Mouse (Mus musculus): Measurements from ENCODE around the gene Zfp248. TPM values are rescaled to one million over a fixed set of nuclear protein-coding genes. Genes with fewer than 3 reads are reported as not detected.
A peak's percentile ranks its signal among the peaks of the same experiment; 100 is the strongest.

Gene Zfp248
- 9.0 and 10.3 TPM in 2 replicates for polyA plus RNA-seq (2016; fragmentation: Nextera tagmentation; extraction: Ambion mirVana)

GRCm38 (mm10) chr6:118455042-118455631 is at the start of gene Zfp248:
Zfp248 (minus strand) TSS chr6:118455528.
- Histone ChIP-seq H3K9me3 (no peaks in the 10 kb centered on the region), H3K27ac (peak within 1 kb of the TSS; percentile 96), H3K36me3 (replicated peaks) (peaks cover 16% of the 10 kb centered on the region), H3K4me3 (peak within 1 kb of the TSS; percentile 82), H3K4me1 (peaks cover 20% of the 10 kb centered on the region), H3K27me3 (ENCODE audit: poor library complexity, severe bottlenecking) (peaks cover 11% of the 10 kb centered on the region)
- under 1% methylated on average over 43 of the region's 43 CpGs for WGBS
- DNase-seq (ENCODE audit: extremely low spot score, low spot score): peak; percentile 88

GRCm38 (mm10) chr6:118499010-118499409 is 43.7 kb upstream of the Zfp248 start:
- no peaks in the 10 kb centered on the region for H3K9me3 ChIP-seq
- no peaks in the 10 kb centered on the region for H3K27me3 ChIP-seq (ENCODE audit: poor library complexity, severe bottlenecking)
- no peak overlapping the region for H3K27ac ChIP-seq
- H3K4me1 ChIP-seq: no peaks in the 10 kb centered on the region
- H3K36me3 ChIP-seq (replicated peaks): peaks cover 45% of the 10 kb centered on the region
- no peak overlapping the region for H3K4me3 ChIP-seq
- 92% methylated on average over 7 of the region's 7 CpGs for WGBS
- no peak for DNase-seq (ENCODE audit: extremely low spot score, low spot score)

GRCm38 (mm10) chr6:118482125-118482524 is 26.8 kb upstream of the Zfp248 start:
- Histone ChIP-seq H3K36me3 (replicated peaks) (no peaks in the 10 kb centered on the region; the same call in 1 of the 2 replicates), H3K27ac (no peak overlapping the region), H3K4me3 (no peak overlapping the region), H3K27me3 (ENCODE audit: poor library complexity, severe bottlenecking) (peaks cover 76% of the 10 kb centered on the region), H3K4me1 (peaks cover 28% of the 10 kb centered on the region), H3K9me3 (no peaks in the 10 kb centered on the region)
- WGBS: 92% methylated on average over 1 of the region's 1 CpGs
- no peak for DNase-seq (ENCODE audit: extremely low spot score, low spot score)

- DNase-seq (ENCODE audit: extremely low spot score, low spot score): peak; percentile 77
- Histone ChIP-seq H3K4me3 (peak within 1 kb of the TSS; percentile 64), H3K9me3 (no peaks in the 10 kb centered on the region), H3K36me3 (replicated peaks) (no peaks in the 10 kb centered on the region; the same call in 1 of the 2 replicates), H3K4me1 (peaks cover 32% of the 10 kb centered on the region), H3K27ac (peak within 1 kb of the TSS; percentile 88), H3K27me3 (ENCODE audit: poor library complexity, severe bottlenecking) (peaks cover 97% of the 10 kb centered on the region)
- under 1% methylated on average over 41 of the region's 57 CpGs for WGBS
These were observed 23.8 kb upstream of the Zfp248 start, which contains the start of gene Zfp9 for GRCm38 (mm10) chr6:118478957-118479708. Zfp9 (minus strand) TSS chr6:118479320.

GRCm38 (mm10) chr6:118477875-118478785 is 22.8 kb upstream of the Zfp248 start:
- H3K9me3 ChIP-seq: no peaks in the 10 kb centered on the region
- peak overlapping the region; percentile 64 for H3K4me3 ChIP-seq
- no peaks in the 10 kb centered on the region; the same call in 1 of the 2 replicates for H3K36me3 ChIP-seq (replicated peaks)
- H3K4me1 ChIP-seq: peaks cover 32% of the 10 kb centered on the region
- H3K27me3 ChIP-seq (ENCODE audit: poor library complexity, severe bottlenecking): peaks cover 97% of the 10 kb centered on the region
- peak; percentile 26 for DNase-seq (ENCODE audit: extremely low spot score, low spot score)
- WGBS: 20% methylated on average over 10 of the region's 10 CpGs
- H3K27ac ChIP-seq: peak overlapping the region; percentile 88

- peaks cover 30% of the 10 kb centered on the region for H3K27me3 ChIP-seq (ENCODE audit: poor library complexity, severe bottlenecking)
- H3K9me3 ChIP-seq: no peaks in the 10 kb centered on the region
- no peak overlapping the region for H3K27ac ChIP-seq
- no peak overlapping the region for H3K4me3 ChIP-seq
- WGBS: 83% methylated on average over 15 of the region's 15 CpGs
- no peak for DNase-seq (ENCODE audit: extremely low spot score, low spot score)
- H3K36me3 ChIP-seq (replicated peaks): peaks cover 17% of the 10 kb centered on the region
- no peaks in the 10 kb centered on the region for H3K4me1 ChIP-seq
These were observed 6.9 kb upstream of the Zfp248 start for GRCm38 (mm10) chr6:118462069-118462705.

- DNase-seq (ENCODE audit: extremely low spot score, low spot score): no peak
- Histone ChIP-seq H3K4me1 (peaks cover 20% of the 10 kb centered on the region), H3K36me3 (replicated peaks) (peaks cover 2% of the 10 kb centered on the region), H3K27me3 (ENCODE audit: poor library complexity, severe bottlenecking) (peaks cover 16% of the 10 kb centered on the region), H3K27ac (no peak overlapping the region), H3K4me3 (no peak overlapping the region), H3K9me3 (no peaks in the 10 kb centered on the region)
- 92% methylated on average over 1 of the region's 1 CpGs for WGBS
These were observed 2.4 kb upstream of the Zfp248 start for GRCm38 (mm10) chr6:118457726-118458125.

- no peaks in the 10 kb centered on the region for H3K9me3 ChIP-seq
- peaks cover 11% of the 10 kb centered on the region for H3K27me3 ChIP-seq (ENCODE audit: poor library complexity, severe bottlenecking)
- peaks cover 16% of the 10 kb centered on the region for H3K36me3 ChIP-seq (replicated peaks)
- DNase-seq (ENCODE audit: extremely low spot score, low spot score): no peak
- peak overlapping the region; percentile 96 for H3K27ac ChIP-seq
- WGBS: 50% methylated on average over 8 of the region's 8 CpGs
- peaks cover 20% of the 10 kb centered on the region for H3K4me1 ChIP-seq
- peak overlapping the region; percentile 82 for H3K4me3 ChIP-seq
These were observed 876 bp downstream of the Zfp248 start for GRCm38 (mm10) chr6:118454452-118454851.

GRCm38 (mm10) chr6:118431502-118431901 is 23.8 kb downstream of the Zfp248 start:
- no peak overlapping the region for H3K27ac ChIP-seq
- H3K36me3 ChIP-seq (replicated peaks): peaks cover 59% of the 10 kb centered on the region
- no peak for DNase-seq (ENCODE audit: extremely low spot score, low spot score)
- H3K27me3 ChIP-seq (ENCODE audit: poor library complexity, severe bottlenecking): no peaks in the 10 kb centered on the region
- WGBS: 90% methylated on average over 4 of the region's 4 CpGs
- peaks cover 14% of the 10 kb centered on the region for H3K9me3 ChIP-seq
- no peak overlapping the region for H3K4me3 ChIP-seq
- no peaks in the 10 kb centered on the region for H3K4me1 ChIP-seq

GRCm38 (mm10) chr6:118426666-118427065 is 28.7 kb downstream of the Zfp248 start:
- H3K27ac ChIP-seq: no peak overlapping the region
- no peak for DNase-seq (ENCODE audit: extremely low spot score, low spot score)
- peaks cover 45% of the 10 kb centered on the region for H3K36me3 ChIP-seq (replicated peaks)
- no peaks in the 10 kb centered on the region for H3K27me3 ChIP-seq (ENCODE audit: poor library complexity, severe bottlenecking)
- 95% methylated on average over 1 of the region's 1 CpGs for WGBS
- H3K4me1 ChIP-seq: no peaks in the 10 kb centered on the region
- H3K4me3 ChIP-seq: no peak overlapping the region
- H3K9me3 ChIP-seq: peaks cover 14% of the 10 kb centered on the region

GRCm38 (mm10) chr6:118419050-118419920 is 36.0 kb downstream of the Zfp248 start, which contains the start of gene Bms1:
Bms1 (minus strand) TSS chr6:118419474.
- Histone ChIP-seq H3K4me3 (peak within 1 kb of the TSS; percentile 79), H3K9me3 (no peaks in the 10 kb centered on the region), H3K27ac (peak within 1 kb of the TSS; percentile 86), H3K27me3 (ENCODE audit: poor library complexity, severe bottlenecking) (no peaks in the 10 kb centered on the region), H3K4me1 (peaks cover 13% of the 10 kb centered on the region), H3K36me3 (replicated peaks) (peaks cover 35% of the 10 kb centered on the region)
- DNase-seq (ENCODE audit: extremely low spot score, low spot score): peak; percentile 93
- WGBS: under 1% methylated on average over 67 of the region's 67 CpGs

Measured in forebrain, embryonic 10.5 days (tissue).